Mouse (Mus musculus) myocyte (in vitro differentiated cells): ENCODE data around the gene Tbc1d16. TPM values are rescaled to one million over a fixed set of nuclear protein-coding genes. Genes with fewer than 3 reads are reported as not detected.

Experiments used
- H3K27me3 ChIP-seq: one replicate; pipeline ENCODE4 v1.6.1; 2011; ENCODE audit not compliant: control insufficient read depth, insufficient read depth, insufficient read length
- H3K36me3 ChIP-seq: one replicate; pipeline ENCODE4 v1.6.1; 2011; ENCODE audit not compliant: control insufficient read depth, insufficient read depth
- H3K4me2 ChIP-seq: one replicate; pipeline ENCODE4 v1.6.1; 2011; ENCODE audit warnings: low read depth, control low read depth
- H3K4me3 ChIP-seq: one replicate; pipeline ENCODE4 v1.5.1; 2011; ENCODE audit warnings: mild to moderate bottlenecking, control low read depth, moderate library complexity
- H3K79me2 ChIP-seq: one replicate; pipeline ENCODE4 v1.6.1; 2011; ENCODE audit not compliant: control insufficient read depth, insufficient read depth
- H3ac ChIP-seq: one replicate; pipeline ENCODE4 v1.6.1; 2011; ENCODE audit not compliant: control insufficient read depth, insufficient read length
- CEBPB ChIP-seq: IDR thresholded peaks from 2 replicates; pipeline ENCODE4 v1.6.1; 2011; ENCODE audit warnings: mild to moderate bottlenecking, moderate library complexity; ENCODE audit not compliant: poor library complexity, insufficient read depth, severe bottlenecking
- E2F4 ChIP-seq: IDR thresholded peaks from one replicate; pipeline ENCODE4 v1.6.1; 2011; ENCODE audit warnings: mild to moderate bottlenecking, control low read depth, moderate library complexity; ENCODE audit not compliant: insufficient read depth
- MAX ChIP-seq: IDR thresholded peaks from one replicate; pipeline ENCODE4 v1.6.1; 2011; ENCODE audit warnings: low read depth, mild to moderate bottlenecking, control low read depth
- MYOD1 ChIP-seq, 3 experiments: IDR thresholded peaks; one replicate each; pipeline ENCODE4 v1.6.1; 2011; ENCODE audit warnings: control low read depth in 2 of 3, low read depth in 2 of 3, mild to moderate bottlenecking in 2 of 3, moderate library complexity in 1 of 3; ENCODE audit not compliant: insufficient read length in 2 of 3, control insufficient read depth in 1 of 3
- MYOG ChIP-seq, 3 experiments: IDR thresholded peaks; one replicate each; pipeline ENCODE4 v1.6.1; 2011; ENCODE audit warnings: control low read depth in 2 of 3, low read depth in 2 of 3, mild to moderate bottlenecking in 2 of 3; ENCODE audit not compliant: insufficient read length in 2 of 3, control insufficient read depth in 1 of 3, insufficient read depth in 1 of 3
- POLR2A ChIP-seq: IDR thresholded peaks from one replicate; pipeline ENCODE4 v1.6.1; 2011; ENCODE audit warnings: low read depth, mild to moderate bottlenecking, control low read depth, moderate library complexity; ENCODE audit not compliant: insufficient read length
- POLR2AphosphoS2 ChIP-seq: IDR thresholded peaks from one replicate; pipeline ENCODE4 v1.6.1; 2011; ENCODE audit warnings: low read depth, control low read depth; ENCODE audit not compliant: insufficient read length
- REST ChIP-seq: IDR thresholded peaks from one replicate; pipeline ENCODE4 v1.6.1; 2011; ENCODE audit warnings: mild to moderate bottlenecking, control low read depth, moderate library complexity; ENCODE audit not compliant: insufficient read depth, insufficient read length
- SRF ChIP-seq: IDR thresholded peaks from one replicate; pipeline ENCODE4 v1.6.1; 2011; ENCODE audit warnings: low read depth; ENCODE audit not compliant: control insufficient read depth, insufficient read length
- TCF12 ChIP-seq: IDR thresholded peaks from one replicate; pipeline ENCODE4 v1.6.1; 2011; ENCODE audit warnings: mild to moderate bottlenecking, control low read depth; ENCODE audit not compliant: poor library complexity, insufficient read depth, severe bottlenecking
- TCF3 ChIP-seq: IDR thresholded peaks from one replicate; pipeline ENCODE4 v1.6.1; 2011; ENCODE audit warnings: low read depth, control low read depth; ENCODE audit not compliant: insufficient read length
- USF1 ChIP-seq: IDR thresholded peaks from one replicate; pipeline ENCODE4 v1.6.1; 2011; ENCODE audit warnings: low read depth, mild to moderate bottlenecking, control low read depth, moderate library complexity
- polyA plus RNA-seq: library from polyadenylated mRNA; unstranded; fragments of >200 nt; fragmentation: generic; extraction: Trizol; gene quantifications from one replicate; pipeline ENCODE4 v1.2.1, GENCODE M21; 2012; ENCODE audit warnings: missing spikeins

Gene Tbc1d16
- polyA plus RNA-seq, 1 experiment, result 8.5 TPM

GRCm38 (mm10) chr11:119198564-119199232 lies 29.6 kb downstream of the Tbc1d16 start:
- Histone ChIP-seq H3K36me3 (no peaks in the 10 kb centered on the region), H3K4me3 (no peak overlapping the region), H3K27me3 (no peaks in the 10 kb centered on the region), H3K4me2 (no peak overlapping the region), H3K79me2 (no peaks in the 10 kb centered on the region), H3ac (no peak overlapping the region)
- TF ChIP-seq MAX (no peak), POLR2AphosphoS2 (no peak), SRF (no peak), MYOG (IDR thresholded peaks at IDR 0.05; ENCODE audit: control insufficient read depth in 1 of 3, insufficient read depth in 1 of 3, insufficient read length in 2 of 3, low read depth in 2 of 3) (no peak), E2F4 (no peak), MYOD1 (IDR thresholded peaks at IDR 0.05; ENCODE audit: control insufficient read depth in 1 of 3, insufficient read length in 2 of 3, low read depth in 2 of 3) (no peak), REST (no peak), CEBPB (no peak), USF1 (no peak)

- Histone ChIP-seq H3ac (no peak overlapping the region), H3K4me2 (no peak overlapping the region), H3K4me3 (no peak overlapping the region), H3K27me3 (no peaks in the 10 kb centered on the region), H3K36me3 (no peaks in the 10 kb centered on the region), H3K79me2 (no peaks in the 10 kb centered on the region)
- TF ChIP-seq MYOD1 (IDR thresholded peaks at IDR 0.05; ENCODE audit: control insufficient read depth in 1 of 3, insufficient read length in 2 of 3, low read depth in 2 of 3), result no peak
These were observed 30.4 kb downstream of the Tbc1d16 start for GRCm38 (mm10) chr11:119197618-119198563.

- Histone ChIP-seq H3K79me2 (no peaks in the 10 kb centered on the region), H3K4me3 (no peak overlapping the region), H3K36me3 (no peaks in the 10 kb centered on the region), H3ac (no peak overlapping the region), H3K4me2 (no peak overlapping the region), H3K27me3 (no peaks in the 10 kb centered on the region)
- TF ChIP-seq SRF, result no peak
- no peak for TF ChIP-seq E2F4
- no peak for TF ChIP-seq TCF12
- TF ChIP-seq MAX, result no peak
- no peak for TF ChIP-seq POLR2AphosphoS2
- no peak for TF ChIP-seq POLR2A
- no peak for TF ChIP-seq CEBPB
These were observed 35.7 kb downstream of the Tbc1d16 start for GRCm38 (mm10) chr11:119192605-119193004.

GRCm38 (mm10) chr11:119192176-119192575 lies 36.1 kb downstream of the Tbc1d16 start:
- Histone ChIP-seq H3ac (no peak overlapping the region), H3K36me3 (no peaks in the 10 kb centered on the region), H3K79me2 (no peaks in the 10 kb centered on the region), H3K27me3 (no peaks in the 10 kb centered on the region), H3K4me3 (no peak overlapping the region), H3K4me2 (peak overlapping the region; percentile 44)
- no peak for TF ChIP-seq TCF3
- TF ChIP-seq USF1, result no peak
- no peak for TF ChIP-seq MAX
- TF ChIP-seq POLR2AphosphoS2, result no peak

GRCm38 (mm10) chr11:119191606-119192081 lies 36.7 kb downstream of the Tbc1d16 start:
- Histone ChIP-seq H3K4me2 (peak overlapping the region; percentile 58), H3ac (no peak overlapping the region), H3K36me3 (no peaks in the 10 kb centered on the region), H3K27me3 (no peaks in the 10 kb centered on the region), H3K79me2 (no peaks in the 10 kb centered on the region), H3K4me3 (no peak overlapping the region)
- TF ChIP-seq E2F4 (no peak), TCF12 (no peak), POLR2A (peak; percentile 30), TCF3 (no peak), POLR2AphosphoS2 (peak; percentile 11), CEBPB (peak; percentile 93), MAX (no peak), MYOG (IDR thresholded peaks at IDR 0.05; ENCODE audit: control insufficient read depth in 1 of 3, insufficient read depth in 1 of 3, insufficient read length in 2 of 3, low read depth in 2 of 3) (peak in 1 of 3 experiments; percentile 2), USF1 (no peak), SRF (no peak), MYOD1 (IDR thresholded peaks at IDR 0.05; ENCODE audit: control insufficient read depth in 1 of 3, insufficient read length in 2 of 3, low read depth in 2 of 3) (no peak), REST (no peak)
